Mouse (Mus musculus): ENCODE measurements around the gene Thsd4.

Gene Thsd4

GRCm38 (mm10) chr9:60521806-60522264 is at the start of gene Thsd4:
TSS of gene Thsd4 (minus strand) at chr9:60522046.
- DNase-seq, result peak; percentile 27 to 57

GRCm38 (mm10) chr9:60571041-60571440 is 49.2 kb upstream of the Thsd4 start:
- DNase-seq, result no peak

- no peak for DNase-seq
Measured at GRCm38 (mm10) chr9:60569366-60569765, 47.5 kb upstream of the Thsd4 start.

GRCm38 (mm10) chr9:60563809-60564208 is 42.0 kb upstream of the Thsd4 start:
- no peak for DNase-seq

GRCm38 (mm10) chr9:60562443-60563371 is 40.9 kb upstream of the Thsd4 start:
- DNase-seq, result no peak

GRCm38 (mm10) chr9:60561641-60562289 is 39.9 kb upstream of the Thsd4 start:
- DNase-seq, result no peak

GRCm38 (mm10) chr9:60558507-60558906 is 36.7 kb upstream of the Thsd4 start:
- no peak for DNase-seq

GRCm38 (mm10) chr9:60551238-60551637 is 29.4 kb upstream of the Thsd4 start:
- DNase-seq, result no peak

GRCm38 (mm10) chr9:60548182-60548581 is 26.3 kb upstream of the Thsd4 start:
- DNase-seq, result peak; percentile 28 to 34

GRCm38 (mm10) chr9:60546169-60546568 is 24.3 kb upstream of the Thsd4 start:
- DNase-seq, result no peak

GRCm38 (mm10) chr9:60545361-60546096 is 23.7 kb upstream of the Thsd4 start:
- no peak for DNase-seq

GRCm38 (mm10) chr9:60543422-60544015 is 21.7 kb upstream of the Thsd4 start:
- DNase-seq, result no peak

- DNase-seq, result no peak
Measured at GRCm38 (mm10) chr9:60530310-60530709, 8.5 kb upstream of the Thsd4 start.

GRCm38 (mm10) chr9:60529348-60530243 is 7.8 kb upstream of the Thsd4 start:
- DNase-seq, result no peak

- DNase-seq, result no peak
Measured at GRCm38 (mm10) chr9:60528269-60528668, 6.4 kb upstream of the Thsd4 start.

GRCm38 (mm10) chr9:60527836-60528235 is 6.0 kb upstream of the Thsd4 start:
- no peak for DNase-seq

- DNase-seq, result no peak
Measured at GRCm38 (mm10) chr9:60527051-60527450, 5.2 kb upstream of the Thsd4 start.

GRCm38 (mm10) chr9:60526195-60526594 is 4.3 kb upstream of the Thsd4 start:
- no peak for DNase-seq

GRCm38 (mm10) chr9:60521143-60521542 is 703 bp downstream of the Thsd4 start:
- no peak for DNase-seq

GRCm38 (mm10) chr9:60519601-60520000 is 2.2 kb downstream of the Thsd4 start:
- no peak for DNase-seq

- DNase-seq, result no peak
Measured at GRCm38 (mm10) chr9:60518216-60518615, 3.6 kb downstream of the Thsd4 start.

GRCm38 (mm10) chr9:60517148-60517547 is 4.7 kb downstream of the Thsd4 start:
- no peak for DNase-seq

Measured in cerebellum, adult 18-20 months (tissue).